Mouse (Mus musculus): Measurements from ENCODE around the gene 1300017J02Rik.

- no peak for TF ChIP-seq CTCF (IDR thresholded peaks at IDR 0.05; ENCODE audit: low read depth, low read length)
- TF ChIP-seq EP300 (IDR thresholded peaks at IDR 0.05; ENCODE audit: insufficient read depth, low read depth, low read length): no peak
- TF ChIP-seq POLR2A (IDR thresholded peaks at IDR 0.05; ENCODE audit: insufficient read depth, low read length): no peak
Observed at GRCm38 (mm10) chr9:103324678-103325077, 19.8 kb upstream of the 1300017J02Rik start.

Measured in ES-Bruce4 (cell line).